In genomic region chr7:132261885-132262284, GRCm38 (mm10) we compare ENCODE assay signal across 1 mouse cellular context.
TF ChIP-seq lines count a peak whose summit lies in the region.

No protein-coding gene starts in this region.

TF ChIP-seq in MEL, 35 proteins besides CTCF, POLR2A, EP300 and RAD21 (continued from another document):
- TF ChIP-seq GATA1 (IDR thresholded peaks at IDR 0.05; ENCODE audit: low read depth, low read length) (0 out of 2 replicates have a peak, but pooled peaks have one; percentile 20), TCF12 (IDR thresholded peaks at IDR 0.05; ENCODE audit: low read depth, low read length) (peak; percentile 45; the same call in 1 of the 2 replicates), MAFK (IDR thresholded peaks at IDR 0.05; ENCODE audit: borderline replicate concordance, low read depth, low read length) (no peak), ZKSCAN1 (IDR thresholded peaks at IDR 0.05; ENCODE audit: low read depth, low read length) (no peak), JUND (IDR thresholded peaks at IDR 0.05; ENCODE audit: low read depth, low read length) (no peak), CHD2 (IDR thresholded peaks at IDR 0.05; ENCODE audit: low read length) (no peak), POLR2AphosphoS2 (IDR thresholded peaks at IDR 0.05; ENCODE audit: low read length) (no peak)
TF ChIP-seq in MEL: peak in this region for 6.
